Mouse (Mus musculus) MEL (cell line): ENCODE data around the gene Cnbd2. TPM values are rescaled to one million over a fixed set of nuclear protein-coding genes. Genes with fewer than 3 reads are reported as not detected.

ENCODE experiments used
- DNase-seq: peaks from one replicate; pipeline ENCODE4 v3.0.0; 2011; ENCODE audit warnings: low read depth, low spot score
- H3K27ac ChIP-seq: 2 replicates; pipeline ENCODE4 v1.5.1; 2012; ENCODE audit warnings: low read depth, mild to moderate bottlenecking, control low read depth, low read length, moderate library complexity; ENCODE audit not compliant: control insufficient read depth
- H3K27me3 ChIP-seq, 2 experiments: fragments of 150-350 bp in 1 of 2; sonication (generic) in 1 of 2; 2 replicates each; pipeline ENCODE4 v1.6.1; 2012; ENCODE audit warnings: low read length in 2 of 2, mild to moderate bottlenecking in 2 of 2, improper control_type of control experiment in 1 of 2, moderate library complexity in 1 of 2; ENCODE audit not compliant: insufficient read depth in 2 of 2, control insufficient read depth in 1 of 2
- H3K36me3 ChIP-seq, 2 experiments: 2 replicates each; pipeline ENCODE4 v1.6.1; 2012 to 2014; ENCODE audit warnings: low read length in 2 of 2, improper control_type of control experiment in 1 of 2, inconsistent platforms in 1 of 2, mild to moderate bottlenecking in 1 of 2; ENCODE audit not compliant: insufficient read depth in 2 of 2, control insufficient read depth in 1 of 2
- H3K4me1 ChIP-seq, 2 experiments: fragments of 150-350 bp in 1 of 2; sonication (generic) in 1 of 2; 2 replicates each; pipeline ENCODE4 v1.6.1; 2012; ENCODE audit warnings: low read length in 2 of 2, improper control_type of control experiment in 1 of 2, mild to moderate bottlenecking in 1 of 2; ENCODE audit not compliant: insufficient read depth in 2 of 2, control insufficient read depth in 1 of 2
- H3K4me3 ChIP-seq, 2 experiments: fragments of 150-350 bp in 1 of 2; sonication (generic) in 1 of 2; 2 replicates each; pipeline ENCODE4 v1.5.1; 2012; ENCODE audit warnings: low read depth in 2 of 2, low read length in 2 of 2, mild to moderate bottlenecking in 2 of 2, moderate library complexity in 2 of 2, control low read depth in 1 of 2, improper control_type of control experiment in 1 of 2; ENCODE audit not compliant: control insufficient read depth in 1 of 2, insufficient read depth in 1 of 2
- H3K79me2 ChIP-seq: 2 replicates; pipeline ENCODE4 v1.6.1; 2012; ENCODE audit warnings: mild to moderate bottlenecking, low read length, moderate library complexity; ENCODE audit not compliant: control insufficient read depth, poor library complexity, insufficient read depth
- H3K9ac ChIP-seq: 2 replicates; pipeline ENCODE4 v1.6.1; 2012; ENCODE audit warnings: low read depth, mild to moderate bottlenecking, control low read depth, low read length, moderate library complexity; ENCODE audit not compliant: control insufficient read depth, poor library complexity, severe bottlenecking
- H3K9me3 ChIP-seq: fragments of 150-350 bp; sonication (generic); replicated peaks from 2 replicates; pipeline ENCODE4 v1.6.1; 2012; ENCODE audit warnings: mild to moderate bottlenecking, low read length, improper control_type of control experiment, moderate library complexity; ENCODE audit not compliant: insufficient read depth
- BHLHE40 ChIP-seq: IDR thresholded peaks from 2 replicates; pipeline ENCODE4 v1.6.1; 2012; ENCODE audit warnings: low read depth, mild to moderate bottlenecking, inconsistent platforms, low read length, improper control_type of control experiment, borderline replicate concordance
- CHD2 ChIP-seq: IDR thresholded peaks from 2 replicates; pipeline ENCODE4 v1.6.1; 2011; ENCODE audit warnings: low read length, improper control_type of control experiment
- CTCF ChIP-seq, 3 experiments: IDR thresholded peaks in 2 of 3; conservative IDR thresholded peaks in 1 of 3; 2 replicates each; pipeline ENCODE4 v1.5.1; 2011 to 2012; ENCODE audit warnings: low read length in 3 of 3, low read depth in 2 of 3, mild to moderate bottlenecking in 2 of 3, improper control_type of control experiment in 1 of 3, inconsistent platforms in 1 of 3, mixed read lengths in 1 of 3, moderate library complexity in 1 of 3; ENCODE audit not compliant: control insufficient read depth in 1 of 3, insufficient read depth in 1 of 3, poor library complexity in 1 of 3, severe bottlenecking in 1 of 3
- E2F4 ChIP-seq: IDR thresholded peaks from 2 replicates; pipeline ENCODE4 v1.6.1; 2011; ENCODE audit warnings: low read depth, low read length, improper control_type of control experiment, borderline replicate concordance
- ELF1 ChIP-seq: IDR thresholded peaks from 2 replicates; pipeline ENCODE4 v1.6.1; 2014; ENCODE audit warnings: low read depth, mild to moderate bottlenecking, inconsistent platforms, low read length, improper control_type of control experiment, moderate library complexity
- EP300 ChIP-seq, 2 experiments: IDR thresholded peaks; 2 replicates each; pipeline ENCODE4 v1.6.1; 2011; ENCODE audit warnings: improper control_type of control experiment in 2 of 2, low read length in 2 of 2, low read depth in 1 of 2, mild to moderate bottlenecking in 1 of 2
- ETS1 ChIP-seq: IDR thresholded peaks from 2 replicates; pipeline ENCODE4 v1.6.1; 2012; ENCODE audit warnings: low read depth, mild to moderate bottlenecking, inconsistent platforms, low read length, improper control_type of control experiment, moderate library complexity
- JUND ChIP-seq: IDR thresholded peaks from 2 replicates; pipeline ENCODE4 v1.6.1; 2011; ENCODE audit warnings: low read depth, mild to moderate bottlenecking, improper control_type of control experiment, low read length
- MAZ ChIP-seq: IDR thresholded peaks from 2 replicates; pipeline ENCODE4 v1.6.1; 2012; ENCODE audit warnings: low read depth, mild to moderate bottlenecking, inconsistent platforms, low read length, improper control_type of control experiment
- MYB ChIP-seq: IDR thresholded peaks from 2 replicates; pipeline ENCODE4 v1.6.1; 2011; ENCODE audit warnings: mild to moderate bottlenecking, low read depth, low read length, improper control_type of control experiment
- NELFE ChIP-seq: IDR thresholded peaks from 2 replicates; pipeline ENCODE4 v1.6.1; 2011; ENCODE audit warnings: low read depth, low read length, improper control_type of control experiment
- POLR2A ChIP-seq, 2 experiments: IDR thresholded peaks; 2 replicates each; pipeline ENCODE4 v1.6.1; 2011 to 2012; ENCODE audit warnings: low read length in 2 of 2, mild to moderate bottlenecking in 2 of 2, control low read depth in 1 of 2, improper control_type of control experiment in 1 of 2, low read depth in 1 of 2, moderate library complexity in 1 of 2; ENCODE audit not compliant: control insufficient read depth in 1 of 2, insufficient read depth in 1 of 2, poor library complexity in 1 of 2
- POLR2AphosphoS2 ChIP-seq: IDR thresholded peaks from 2 replicates; pipeline ENCODE4 v1.6.1; 2011; ENCODE audit warnings: low read length, improper control_type of control experiment
- POLR2AphosphoS5 ChIP-seq: IDR thresholded peaks from 2 replicates; pipeline ENCODE4 v1.6.1; 2012; ENCODE audit warnings: low read depth, borderline replicate concordance, mild to moderate bottlenecking, inconsistent platforms, low read length, moderate library complexity, mixed read lengths
- RCOR1 ChIP-seq: IDR thresholded peaks from 2 replicates; pipeline ENCODE4 v1.6.1; 2012; ENCODE audit warnings: low read depth, mild to moderate bottlenecking, inconsistent platforms, low read length, improper control_type of control experiment
- SMC3 ChIP-seq: IDR thresholded peaks from 2 replicates; pipeline ENCODE4 v1.6.1; 2011; ENCODE audit warnings: low read depth, low read length, improper control_type of control experiment
- TAL1 ChIP-seq: IDR thresholded peaks from 2 replicates; pipeline ENCODE4 v1.6.1; 2012; ENCODE audit warnings: mild to moderate bottlenecking, inconsistent platforms, low read length, moderate library complexity, mixed read lengths
- TBP ChIP-seq: IDR thresholded peaks from 2 replicates; pipeline ENCODE4 v1.8.0; 2011; ENCODE audit warnings: low read depth, low read length, improper control_type of control experiment
- TCF12 ChIP-seq: IDR thresholded peaks from 2 replicates; pipeline ENCODE4 v1.6.1; 2014; ENCODE audit warnings: low read depth, mild to moderate bottlenecking, inconsistent platforms, low read length, improper control_type of control experiment, moderate library complexity
- USF1 ChIP-seq: IDR thresholded peaks from 2 replicates; pipeline ENCODE4 v1.6.1; 2014; ENCODE audit warnings: low read depth, mild to moderate bottlenecking, inconsistent platforms, low read length, improper control_type of control experiment, moderate library complexity
- USF2 ChIP-seq, 2 experiments: IDR thresholded peaks; 2 replicates each; pipeline ENCODE4 v1.6.1; 2011 to 2012; ENCODE audit warnings: improper control_type of control experiment in 2 of 2, low read length in 2 of 2, borderline replicate concordance in 1 of 2, inconsistent platforms in 1 of 2, low read depth in 1 of 2, mild to moderate bottlenecking in 1 of 2; ENCODE audit not compliant: insufficient read depth in 1 of 2
- ZC3H11A ChIP-seq: IDR thresholded peaks from 2 replicates; pipeline ENCODE4 v1.6.1; 2012; ENCODE audit warnings: low read depth, mild to moderate bottlenecking, inconsistent platforms, low read length, improper control_type of control experiment
- ZKSCAN1 ChIP-seq: IDR thresholded peaks from 2 replicates; pipeline ENCODE4 v1.6.1; 2012; ENCODE audit warnings: low read depth, mild to moderate bottlenecking, inconsistent platforms, low read length, improper control_type of control experiment, moderate library complexity
- ZMIZ1 ChIP-seq: IDR thresholded peaks from 2 replicates; pipeline ENCODE4 v1.6.1; 2012; ENCODE audit warnings: low read depth, mild to moderate bottlenecking, inconsistent platforms, low read length, improper control_type of control experiment, moderate library complexity
- polyA plus RNA-seq, 2 experiments: library from polyadenylated mRNA; stranded (reverse) in 1 of 2; unstranded in 1 of 2; fragments of >175 nt in 1 of 2; fragments of >200 nt in 1 of 2; gene quantifications; 2 replicates each; pipeline versions ENCODE4 v1.2.1 to v1.2.4; 2012; ENCODE audit warnings: low replicate concordance in 2 of 2, low read depth in 1 of 2; ENCODE audit not compliant: insufficient read length in 2 of 2, insufficient read depth in 1 of 2, missing spikeins in 1 of 2
- total RNA-seq: library from RNA; depleted of rRNA; stranded (reverse); fragments of 300-350 nt; gene quantifications from 2 replicates; pipeline ENCODE4 v1.2.3, GENCODE M21; 2012

Cnbd2 gene
- total and polyA plus RNA-seq, 3 experiments, result 1.8 to 4.8 TPM; not detected in 1

- TF ChIP-seq ZMIZ1 (no peak), EP300 (IDR thresholded peaks at IDR 0.05; ENCODE audit: low read depth in 1 of 2, low read length in 2 of 2) (peak; percentile 85 to 97)
These were observed 12.1 kb downstream of the Cnbd2 start (continued) for GRCm38 (mm10) chr2:156324116-156324588.

- peak; percentile 80 for DNase-seq
- Histone ChIP-seq H3K27me3 (no peaks in the 10 kb centered on the region), H3K4me1 (peaks cover 2 to 20% of the 10 kb centered on the region in 2 experiments), H3K79me2 (no peaks in the 10 kb centered on the region), H3K27ac (peak overlapping the region; percentile 98), H3K9me3 (no peaks in the 10 kb centered on the region), H3K4me3 (peak overlapping the region; percentile 36 to 42), H3K36me3 (peaks cover 0 to 15% of the 10 kb centered on the region in 2 experiments; a peak in 2 of 4 replicates), H3K9ac (peak overlapping the region; percentile 59)
- TF ChIP-seq USF2 (IDR thresholded peaks at IDR 0.05; ENCODE audit: borderline replicate concordance in 1 of 2, insufficient read depth in 1 of 2, low read depth in 1 of 2, low read length in 2 of 2) (peak in 1 of 2 experiments; percentile 66; a peak in 1 of 4 replicates), TAL1 (peak; percentile 44; the same call in 1 of the 2 replicates), ETS1 (peak; percentile 16; the same call in 1 of the 2 replicates), MYB (peak; percentile 39; the same call in 1 of the 2 replicates), EP300 (IDR thresholded peaks at IDR 0.05; ENCODE audit: low read depth in 1 of 2, low read length in 2 of 2) (peak; percentile 10 to 57; a peak in 3 of 4 replicates), ZKSCAN1 (no peak), POLR2AphosphoS2 (no peak), TBP (0 out of 2 replicates have a peak, but pooled peaks have one; percentile 44), CTCF (IDR thresholded peaks at IDR 0.05 in 2 of 3, conservative IDR thresholded peaks at IDR 0.05 in 1 of 3; ENCODE audit: control insufficient read depth in 1 of 3, insufficient read depth in 1 of 3, low read depth in 2 of 3, low read length in 3 of 3, poor library complexity in 1 of 3, severe bottlenecking in 1 of 3) (no peak), USF1 (peak; percentile 93)
These were observed 12.6 kb downstream of the Cnbd2 start for GRCm38 (mm10) chr2:156324681-156325080.

GRCm38 (mm10) chr2:156330681-156331080 is 18.6 kb downstream of the Cnbd2 start:
- Histone ChIP-seq H3K9me3 (no peaks in the 10 kb centered on the region), H3K27ac (no peak overlapping the region), H3K9ac (no peak overlapping the region), H3K4me3 (no peak overlapping the region), H3K79me2 (no peaks in the 10 kb centered on the region), H3K27me3 (no peaks in the 10 kb centered on the region), H3K36me3 (no peaks in the 10 kb centered on the region; a peak in 1 of 4 replicates), H3K4me1 (no peaks in the 10 kb centered on the region)
- DNase-seq, result no peak
- TF ChIP-seq MAZ (no peak), ZC3H11A (no peak), SMC3 (no peak), POLR2AphosphoS5 (no peak), ELF1 (no peak), ETS1 (no peak), CHD2 (no peak), TCF12 (no peak), POLR2A (IDR thresholded peaks at IDR 0.05; ENCODE audit: control insufficient read depth in 1 of 2, insufficient read depth in 1 of 2, low read depth in 1 of 2, low read length in 2 of 2, poor library complexity in 1 of 2) (no peak), E2F4 (no peak), BHLHE40 (no peak), NELFE (no peak), TBP (no peak), USF1 (no peak), USF2 (IDR thresholded peaks at IDR 0.05; ENCODE audit: borderline replicate concordance in 1 of 2, insufficient read depth in 1 of 2, low read depth in 1 of 2, low read length in 2 of 2) (no peak), JUND (no peak), TAL1 (no peak), MYB (no peak), RCOR1 (no peak)
